Mouse (Mus musculus) kidney, postnatal 36 days (tissue): ENCODE measurements at regions not wholly inside any gene's neighbourhood (a gene's known extent, or its start where the extent isn't known, plus 50 kb on each side); places are given as distances from the start of the nearest gene placed in this dataset.

Experiments
- DNase-seq, 2 experiments: peaks; one replicate each; pipeline ENCODE4 v3.0.0; 2021 to 2022; ENCODE audit warnings: mixed read lengths in 2 of 2

- DNase-seq: no peak
These were observed 54.8 kb downstream of the Foxb1 start for GRCm38 (mm10) chr9:69705942-69706341.

DNA sequence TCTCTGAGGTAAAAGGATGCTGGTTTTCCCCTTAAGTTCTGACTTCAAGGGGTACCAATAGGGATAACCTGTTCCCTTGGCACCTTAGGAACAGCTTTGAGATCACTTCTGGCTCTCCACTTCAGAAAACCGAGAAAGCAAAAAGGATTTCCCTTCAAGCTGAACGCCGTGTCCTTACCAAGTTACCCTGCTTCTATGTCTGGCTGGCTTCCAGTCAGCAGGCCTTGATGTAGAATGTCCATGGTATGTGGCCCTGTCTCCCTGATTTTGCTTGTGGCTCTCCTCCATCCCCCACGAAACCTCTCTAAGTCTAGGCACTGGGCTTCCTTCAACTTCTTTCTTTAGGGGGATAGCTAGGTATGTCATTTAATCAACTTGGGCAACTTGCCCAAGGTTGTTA is 55.7 kb downstream of the Foxb1 start:
- DNase-seq: no peak

- DNase-seq: no peak
These were observed 57.0 kb downstream of the Foxb1 start for GRCm38 (mm10) chr9:69703731-69704130.

DNA sequence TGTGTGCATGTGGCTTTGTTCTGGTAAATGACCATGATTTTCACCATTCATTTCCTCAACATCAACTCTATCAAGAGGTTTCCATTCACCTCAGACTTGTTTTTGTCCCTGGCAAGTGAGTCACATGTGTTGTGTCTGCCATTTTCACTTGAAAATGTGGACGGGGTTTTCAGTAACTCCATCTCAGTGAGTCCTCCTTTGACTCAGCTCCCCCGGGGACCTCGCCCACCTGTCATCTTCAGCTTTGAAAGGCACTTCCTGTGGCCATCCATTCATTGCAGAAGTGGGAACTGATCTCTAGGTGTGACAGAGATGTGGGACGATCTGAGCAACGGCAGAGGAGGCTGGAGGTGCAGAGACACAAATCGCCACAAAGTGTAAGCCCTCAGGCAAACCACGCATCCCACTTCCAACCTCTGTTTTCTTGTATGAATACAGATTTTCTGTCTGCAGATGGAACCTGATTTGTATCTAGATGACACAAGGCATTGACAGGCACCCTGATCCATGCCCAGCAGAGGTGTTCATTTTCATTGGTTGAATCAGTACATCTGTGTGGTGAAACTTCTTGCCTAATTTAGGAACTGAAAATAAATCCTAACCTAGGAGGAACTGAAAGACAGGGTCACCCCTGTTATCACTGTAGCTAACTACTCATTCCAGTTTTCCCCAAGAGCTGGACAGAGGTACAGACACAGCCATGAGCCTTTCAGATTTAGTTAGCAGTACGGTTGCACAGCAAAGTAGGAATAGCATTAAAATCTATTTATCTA is 58.4 kb downstream of the Foxb1 start:
- no peak for DNase-seq

DNA sequence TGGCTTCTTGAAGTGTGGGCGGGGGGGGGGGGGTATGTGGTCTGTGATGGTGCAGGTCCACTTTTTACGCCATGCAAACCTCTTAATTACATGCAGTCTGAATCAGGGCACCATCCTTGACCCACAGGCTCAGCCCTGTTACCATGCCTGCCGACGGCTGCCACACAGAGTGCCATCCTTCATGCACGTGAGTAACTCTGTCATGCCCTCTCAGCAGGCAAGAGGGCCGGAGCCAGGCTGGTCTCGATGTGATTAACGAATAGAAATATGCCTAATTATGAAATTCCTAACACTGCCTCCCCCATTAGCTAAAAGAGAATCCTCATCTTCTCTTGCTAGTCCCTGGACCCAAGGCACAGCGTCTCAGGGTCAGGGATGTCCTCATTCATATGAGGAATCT is 60.0 kb downstream of the Foxb1 start:
- no peak for DNase-seq

- DNase-seq: no peak
These were observed 69.0 kb downstream of the Foxb1 start for GRCm38 (mm10) chr9:69691756-69692155.

DNA sequence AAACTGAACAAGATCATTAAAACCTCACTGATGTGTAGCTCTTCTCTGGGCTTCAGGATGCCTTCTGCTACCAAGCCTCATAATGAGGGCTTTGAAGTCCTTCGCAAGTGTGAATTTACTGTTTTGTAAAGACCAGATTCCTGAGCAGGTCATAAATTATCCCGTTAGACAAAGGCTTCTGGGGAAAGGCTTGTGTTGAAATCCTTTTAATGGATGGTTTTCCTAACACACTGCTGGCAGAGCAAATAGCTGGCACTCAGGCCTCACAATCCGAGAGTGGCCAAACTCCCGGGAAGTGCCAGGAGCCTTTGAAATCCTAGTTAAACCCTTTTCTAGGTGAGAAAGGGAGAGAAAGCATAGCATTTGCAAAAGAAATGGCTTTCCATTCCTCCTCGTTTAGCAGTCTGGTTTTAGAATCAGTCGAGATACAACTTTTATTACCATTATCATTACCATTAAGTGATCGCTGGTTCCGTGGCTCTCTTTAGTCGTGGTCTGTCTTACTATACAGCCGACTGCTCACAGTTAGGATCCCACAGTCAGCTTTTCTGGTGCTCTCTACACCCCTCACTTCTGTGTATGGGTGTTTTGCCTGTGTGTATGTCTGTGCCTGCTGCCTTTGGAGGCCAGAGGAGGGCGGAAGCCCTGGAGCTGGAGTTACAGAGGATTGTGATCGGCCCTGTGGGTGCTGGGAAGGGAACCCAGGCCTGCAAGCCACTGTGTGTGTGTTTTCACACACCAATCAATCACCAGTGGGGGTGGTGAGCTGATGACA is 73.2 kb downstream of the Foxb1 start:
- no peak for DNase-seq

GRCm38 (mm10) chr9:69686766-69687165 is 74.0 kb downstream of the Foxb1 start:
- no peak for DNase-seq

- DNase-seq: no peak
These were observed 75.1 kb downstream of the Foxb1 start for GRCm38 (mm10) chr9:69685630-69686029.

DNA sequence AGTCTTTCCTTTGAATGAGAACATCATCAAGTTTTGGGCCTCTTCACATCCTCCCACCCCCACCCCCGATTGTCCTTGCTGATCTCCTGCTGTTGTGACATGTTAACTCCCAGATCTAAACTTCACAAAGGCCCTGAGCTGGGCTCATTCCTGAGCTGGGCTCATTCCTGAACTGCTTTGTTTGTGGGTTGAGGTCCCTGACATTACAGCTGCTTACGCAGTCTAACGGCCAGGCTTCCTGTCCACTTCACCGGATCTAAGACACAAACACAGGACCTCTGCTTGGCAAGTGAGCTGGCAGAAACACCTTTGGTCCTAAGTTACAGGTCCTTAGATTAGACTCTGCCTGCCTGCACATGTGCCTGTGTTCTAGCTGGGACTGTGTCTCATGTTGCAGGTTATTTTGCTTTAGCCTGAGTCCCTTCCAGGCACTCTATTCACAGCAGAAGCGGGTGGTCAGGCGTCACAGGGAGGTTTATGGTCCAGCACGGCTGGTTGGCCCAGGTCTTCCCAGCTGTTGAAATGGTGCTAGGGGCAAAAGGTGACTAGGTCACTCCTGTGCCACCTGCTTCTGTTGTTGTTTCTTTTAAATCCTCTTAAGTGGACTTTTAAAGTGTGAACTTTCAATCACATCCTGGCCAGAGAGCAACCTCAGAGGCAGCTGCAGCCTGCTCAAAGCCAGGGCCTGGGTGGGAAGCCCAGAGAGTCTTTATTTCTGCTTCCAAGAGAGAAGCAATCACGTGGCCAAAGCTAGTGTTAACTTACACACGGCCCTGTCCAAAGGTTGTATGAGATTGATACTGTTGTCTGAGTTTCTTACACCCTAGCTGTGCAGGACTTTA is 79.1 kb downstream of the Foxb1 start:
- DNase-seq: peak; percentile 3 to 37

DNA sequence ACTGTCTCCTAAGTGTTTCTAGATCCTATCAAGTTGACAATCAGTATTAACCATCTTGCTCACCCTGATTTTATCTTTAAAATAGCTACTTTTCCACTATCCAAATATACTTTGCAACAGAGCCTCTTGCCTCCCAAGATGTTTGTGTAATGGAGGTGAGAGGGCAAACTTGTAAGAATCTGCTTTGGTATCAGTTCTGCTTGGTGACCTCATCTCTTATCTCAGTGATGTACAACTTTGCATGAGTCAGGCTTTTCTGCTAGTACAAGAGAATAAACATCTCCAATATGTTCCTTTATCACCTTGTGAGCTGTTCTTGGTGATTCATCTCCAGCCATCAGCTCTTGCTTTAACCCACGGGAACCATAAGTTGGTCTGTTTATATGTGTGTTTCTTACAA is 82.1 kb downstream of the Foxb1 start:
- no peak for DNase-seq

DNA sequence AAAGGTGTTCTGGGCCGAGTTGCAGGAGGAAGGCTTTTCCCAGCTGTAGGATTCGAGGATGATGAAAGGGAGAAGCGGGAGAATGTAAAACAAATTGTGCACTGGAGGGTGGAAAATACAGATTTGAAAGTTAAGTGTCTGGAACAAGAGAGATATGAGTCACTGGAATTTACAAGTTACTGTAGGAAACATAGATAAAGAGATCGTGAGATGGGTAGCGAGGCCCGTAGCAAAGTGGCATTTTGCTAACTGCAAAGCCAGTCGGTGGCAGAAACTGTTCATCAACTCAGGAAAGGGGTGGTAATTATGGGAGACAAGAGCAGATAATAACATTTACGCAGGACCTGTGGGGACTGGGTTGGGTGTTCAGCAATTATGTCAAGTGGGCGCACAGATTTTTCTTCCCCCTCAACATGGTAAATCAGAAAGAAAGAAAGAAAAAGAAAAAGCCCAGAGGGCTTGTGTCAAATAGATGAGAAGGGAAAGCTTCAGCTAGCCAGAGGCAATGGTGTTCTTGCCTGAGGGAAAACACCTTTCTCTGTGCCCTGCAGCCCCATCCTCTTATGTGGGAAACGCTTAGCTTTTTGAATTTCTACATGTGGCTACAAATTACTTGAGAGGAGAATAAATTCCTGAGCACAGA is 87.2 kb downstream of the Foxb1 start:
- no peak for DNase-seq

DNA sequence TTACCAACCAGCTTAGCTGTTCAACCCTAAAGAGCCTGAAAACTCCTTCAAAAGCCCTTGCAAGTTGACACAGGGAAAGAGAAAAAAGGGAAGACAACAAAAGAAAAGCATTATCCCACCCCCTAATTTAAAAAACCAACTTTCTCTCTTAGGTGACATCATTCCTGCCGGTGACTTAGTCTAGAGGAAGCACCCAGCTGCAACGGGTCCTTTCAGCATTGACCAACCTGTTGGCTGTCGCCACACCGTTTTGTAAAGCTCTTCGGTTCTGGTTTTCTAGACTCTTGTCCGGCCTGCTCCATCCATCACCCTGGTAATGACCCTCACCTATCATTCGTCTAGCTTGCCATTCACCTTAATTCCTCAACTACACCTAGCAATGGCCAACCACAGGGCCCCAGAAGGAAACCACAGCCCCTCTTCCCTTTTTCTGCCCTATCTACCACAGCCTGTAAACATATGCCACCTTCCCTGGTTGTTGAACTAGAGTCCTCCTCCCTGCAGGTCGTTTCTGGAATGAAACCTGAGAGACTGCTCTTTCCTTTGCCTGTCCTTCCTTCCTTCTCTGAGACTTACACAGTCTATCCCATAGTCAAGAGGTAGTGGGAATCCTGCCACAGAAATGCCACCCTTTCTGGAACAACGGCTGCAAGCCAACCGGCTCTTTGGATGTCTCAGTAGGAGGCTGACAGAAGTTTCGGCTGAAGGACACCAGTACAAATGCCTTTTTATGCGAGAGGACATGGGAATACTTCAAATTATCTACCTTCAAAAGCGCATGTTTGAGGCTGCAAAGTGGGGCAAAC is 87.9 kb downstream of the Foxb1 start:
- no peak for DNase-seq

- peak in 1 of 2 experiments; percentile 5 for DNase-seq
These were observed 89.5 kb downstream of the Foxb1 start for GRCm38 (mm10) chr9:69671199-69671598.

GRCm38 (mm10) chr9:69670551-69671044 is 90.1 kb downstream of the Foxb1 start:
- DNase-seq: no peak

DNA sequence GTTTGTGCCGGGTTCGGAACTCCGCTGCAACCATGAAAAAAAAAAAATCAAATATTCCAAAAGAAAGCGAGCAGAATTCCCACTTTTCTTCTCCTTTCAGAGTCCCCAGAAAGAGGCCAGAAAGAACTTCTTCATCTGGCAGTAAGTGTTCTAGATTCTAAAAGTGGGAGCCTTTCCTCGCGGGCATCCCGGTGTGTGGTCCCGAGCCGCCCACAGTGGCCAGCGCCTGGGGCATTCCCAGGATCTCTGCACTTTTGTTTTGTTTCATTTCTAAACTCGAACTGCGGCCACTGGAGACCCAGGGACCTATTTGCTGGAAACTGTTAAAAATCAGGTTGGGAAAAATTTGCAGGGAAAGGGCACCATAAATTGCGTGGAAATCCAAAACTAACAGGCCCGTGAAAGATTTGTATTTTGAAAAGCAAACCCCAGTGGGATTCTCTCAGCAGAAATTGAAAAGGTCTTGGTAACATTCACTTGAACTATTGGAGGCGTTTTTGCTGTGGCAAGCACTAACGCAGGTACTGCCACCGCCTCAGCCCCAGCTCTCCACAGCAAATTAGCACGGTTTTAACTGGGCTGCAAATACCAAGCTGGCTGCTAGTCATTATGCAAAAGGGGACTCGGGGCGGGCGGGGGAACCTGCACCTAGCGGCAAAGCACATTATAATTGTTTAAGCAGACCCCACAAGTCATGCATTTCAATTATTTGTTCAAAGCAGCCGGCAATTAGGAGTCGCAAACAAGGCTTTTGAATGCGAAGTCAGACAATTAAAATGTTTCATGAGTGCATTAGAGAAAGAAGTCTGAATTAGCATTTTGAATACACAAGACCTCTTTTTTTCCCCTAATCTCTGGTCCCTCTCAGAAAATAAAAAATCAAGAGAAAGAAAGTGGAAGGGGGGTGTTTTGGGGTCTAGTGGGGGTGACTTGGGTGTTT is 90.9 kb downstream of the Foxb1 start:
- DNase-seq: peak in 1 of 2 experiments; percentile 5

DNA sequence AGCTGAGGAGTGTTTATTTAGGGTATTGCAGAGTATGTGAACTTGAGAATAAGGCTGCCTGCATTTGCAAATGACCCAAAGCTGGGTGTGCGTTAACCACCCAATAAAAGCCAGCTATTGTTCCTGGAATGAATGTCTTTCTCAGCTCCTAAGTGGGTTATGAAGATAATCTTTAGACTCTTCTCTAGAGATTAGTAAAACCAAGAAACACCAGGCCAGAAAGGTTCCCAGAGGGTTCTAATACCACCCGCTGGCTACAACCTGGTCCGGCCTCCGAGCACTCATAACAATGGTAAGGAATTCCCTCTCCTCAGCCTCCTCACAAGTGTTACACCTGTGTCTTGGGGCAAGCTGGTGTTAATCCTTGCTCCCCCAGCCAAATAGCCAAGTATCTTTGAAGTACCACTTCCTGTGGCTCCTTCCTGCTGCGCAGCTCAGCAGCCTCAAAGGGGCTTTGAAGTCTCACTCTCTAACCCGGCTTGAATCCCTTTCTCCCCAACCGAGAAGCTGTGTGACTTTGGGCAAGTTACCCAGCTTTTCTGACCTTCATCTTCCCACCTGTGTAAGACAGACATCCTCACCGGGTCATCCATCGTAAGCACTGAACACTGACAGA is 92.2 kb downstream of the Foxb1 start:
- no peak for DNase-seq

- DNase-seq: no peak
These were observed 93.6 kb downstream of the Foxb1 start for GRCm38 (mm10) chr9:69667064-69667533.

DNA sequence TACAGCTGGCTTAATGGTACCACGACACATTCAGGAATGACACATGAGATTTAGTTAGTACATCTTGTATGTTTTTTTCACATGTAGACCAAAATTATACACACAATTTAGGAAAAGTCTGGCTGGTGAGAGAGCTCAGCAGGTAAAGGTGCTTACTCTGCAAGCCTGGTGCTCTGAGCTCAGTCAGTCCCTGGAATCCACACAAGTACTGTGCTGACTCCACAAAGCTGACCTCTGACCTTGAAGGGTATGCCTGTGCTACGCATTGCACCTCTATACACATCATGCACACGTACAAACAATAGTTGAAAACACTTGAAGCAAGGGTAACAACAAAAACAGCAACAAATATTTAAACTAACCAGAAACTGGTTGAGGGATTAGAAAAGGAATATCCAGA is 96.5 kb downstream of the Foxb1 start:
- no peak for DNase-seq

GRCm38 (mm10) chr9:69662394-69662793 is 98.3 kb downstream of the Foxb1 start:
- DNase-seq: peak in 1 of 2 experiments; percentile 16
